Mouse (Mus musculus) forebrain, embryonic 11.5 days (tissue): ENCODE data around the gene Wdsub1. TPM values are rescaled to one million over a fixed set of nuclear protein-coding genes. Genes with fewer than 3 reads are reported as not detected.

ENCODE experiments used
- ATAC-seq: fragments of 200-750 bp; cut with Nextera tagmentation; replicated peaks from 2 replicates; pipeline ENCODE4 v1.8.0; 2017; ENCODE audit warnings: moderate TSS enrichment; ENCODE audit not compliant: low FRiP score
- DNase-seq: peaks from one replicate; pipeline ENCODE4 v3.0.0-alpha.2; 2017; ENCODE audit warnings: low spot score
- H3K27ac ChIP-seq: fragments of 300-500 bp; sonication (generic); 2 replicates; pipeline ENCODE4 v1.5.1; 2014; ENCODE audit warnings: low read depth, low read length
- H3K27me3 ChIP-seq: fragments of 300-500 bp; sonication (generic); 2 replicates; pipeline ENCODE4 v1.6.1; 2014; ENCODE audit warnings: mild to moderate bottlenecking, low read length, mixed read lengths; ENCODE audit not compliant: control insufficient read depth, insufficient read depth
- H3K36me3 ChIP-seq: fragments of 300-500 bp; sonication (generic); 2 replicates; pipeline ENCODE4 v1.6.1; 2014; ENCODE audit warnings: mild to moderate bottlenecking, low read length, moderate library complexity, mixed read lengths; ENCODE audit not compliant: control insufficient read depth, insufficient read depth
- H3K4me1 ChIP-seq: fragments of 300-500 bp; sonication (generic); replicated peaks from 2 replicates; pipeline ENCODE4 v1.6.1; 2014; ENCODE audit warnings: low read length, mixed read lengths; ENCODE audit not compliant: control insufficient read depth, insufficient read depth
- H3K4me2 ChIP-seq: fragments of 300-500 bp; sonication (generic); 2 replicates; pipeline ENCODE4 v1.6.1; 2014; ENCODE audit warnings: low read depth, mild to moderate bottlenecking, low read length, moderate library complexity, mixed read lengths; ENCODE audit not compliant: severe bottlenecking
- H3K4me3 ChIP-seq: fragments of 300-500 bp; sonication (generic); 2 replicates; pipeline ENCODE4 v1.5.1; 2014; ENCODE audit warnings: low read depth, low read length
- H3K9ac ChIP-seq: fragments of 300-500 bp; sonication (generic); 2 replicates; pipeline ENCODE4 v1.6.1; 2014; ENCODE audit warnings: low read length
- H3K9me3 ChIP-seq: fragments of 300-500 bp; sonication (generic); 2 replicates; pipeline ENCODE4 v1.6.1; 2016; ENCODE audit warnings: low read length, mixed read lengths; ENCODE audit not compliant: control insufficient read depth
- WGBS: fragments of 180-500 bp; shearing (Covaris S2); extraction: QIAGEN DNeasy Blood & Tissue Kit; methylation state at CpG from one replicate; pipeline ENCODE4 v1.1.7; 2014; 5-methylcytosine and 5-hydroxymethylcytosine counted together
- polyA plus RNA-seq: library from polyadenylated mRNA; unstranded; fragments of >200 nt; fragmentation: Nextera tagmentation; extraction: Ambion mirVana; gene quantifications from 2 replicates; pipeline ENCODE4 v1.2.1, GENCODE M21; 2014

The Wdsub1 gene
- polyA plus RNA-seq, 1 experiment from 2014 or later = 19.9 TPM

DNA sequence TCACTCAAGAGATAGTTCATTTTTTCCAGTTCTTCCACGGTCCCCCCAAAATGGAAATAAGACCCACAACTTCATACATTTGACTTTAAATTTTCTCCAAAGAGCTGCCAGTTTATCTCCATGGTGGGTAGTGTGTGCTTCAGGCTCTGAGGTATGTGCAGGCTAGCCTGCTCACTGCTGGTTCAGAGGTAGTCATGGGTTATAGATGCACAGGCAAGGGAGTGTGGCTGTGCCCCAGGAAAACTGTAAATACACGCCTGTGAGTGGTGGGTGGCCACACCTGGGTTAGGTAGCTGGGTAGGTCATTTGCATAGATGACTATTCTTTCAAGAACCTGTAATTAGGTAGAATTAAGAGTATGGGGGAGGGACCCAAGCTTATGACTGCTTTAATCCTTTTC lies 42.6 kb downstream of the Wdsub1 start:
- H3K27ac ChIP-seq = no peak overlapping the region
- H3K36me3 ChIP-seq = peaks cover 3% of the 10 kb centered on the region
- WGBS = 74% methylated on average over 2 of the region's 2 CpGs

GRCm38 (mm10) chr2:59838825-59839224 lies 43.6 kb downstream of the Wdsub1 start:
- WGBS = 91% methylated on average over 8 of the region's 8 CpGs
- H3K27ac ChIP-seq = no peak overlapping the region

More for the DNA sequence above, 42.6 kb downstream of the Wdsub1 start:
- no peaks in the 10 kb centered on the region for H3K27me3 ChIP-seq
- DNase-seq = no peak
- no peak overlapping the region for H3K9ac ChIP-seq
- no peak; the same call in 1 of the 2 replicates for ATAC-seq
- no peak overlapping the region for H3K4me2 ChIP-seq
- no peak overlapping the region for H3K4me3 ChIP-seq
- H3K9me3 ChIP-seq = no peaks in the 10 kb centered on the region
- no peaks in the 10 kb centered on the region for H3K4me1 ChIP-seq

GRCm38 (mm10) chr2:59831831-59832230 lies 50.6 kb downstream of the Wdsub1 start:
- 80% methylated on average over 7 of the region's 7 CpGs for WGBS
- no peak for ATAC-seq
- Histone ChIP-seq H3K36me3 (peaks cover under 1% of the 10 kb centered on the region), H3K4me2 (no peak overlapping the region), H3K27me3 (no peaks in the 10 kb centered on the region), H3K9me3 (no peaks in the 10 kb centered on the region), H3K27ac (no peak overlapping the region), H3K4me3 (no peak overlapping the region), H3K9ac (no peak overlapping the region), H3K4me1 (peaks cover 20% of the 10 kb centered on the region)
- no peak for DNase-seq

More at GRCm38 (mm10) chr2:59838825-59839224, 43.6 kb downstream of the Wdsub1 start:
- Histone ChIP-seq H3K9me3 (no peaks in the 10 kb centered on the region), H3K9ac (no peak overlapping the region), H3K4me3 (no peak overlapping the region), H3K4me2 (no peak overlapping the region), H3K4me1 (no peaks in the 10 kb centered on the region), H3K36me3 (peaks cover 3% of the 10 kb centered on the region), H3K27me3 (no peaks in the 10 kb centered on the region)
- ATAC-seq = no peak
- no peak for DNase-seq

- H3K9ac ChIP-seq = no peak overlapping the region
- no peaks in the 10 kb centered on the region; the same call in 1 of the 2 replicates for H3K36me3 ChIP-seq
- no peaks in the 10 kb centered on the region for H3K9me3 ChIP-seq
- WGBS = 90% methylated on average over 5 of the region's 5 CpGs
- no peak overlapping the region for H3K4me3 ChIP-seq
- no peaks in the 10 kb centered on the region for H3K27me3 ChIP-seq
- no peak overlapping the region for H3K4me2 ChIP-seq
- H3K4me1 ChIP-seq = peaks cover 20% of the 10 kb centered on the region
- ATAC-seq (no peak; the same call in 1 of the 2 replicates), DNase-seq (no peak)
- H3K27ac ChIP-seq = no peak overlapping the region
Observed at GRCm38 (mm10) chr2:59830940-59831339, 51.5 kb downstream of the Wdsub1 start.

DNA sequence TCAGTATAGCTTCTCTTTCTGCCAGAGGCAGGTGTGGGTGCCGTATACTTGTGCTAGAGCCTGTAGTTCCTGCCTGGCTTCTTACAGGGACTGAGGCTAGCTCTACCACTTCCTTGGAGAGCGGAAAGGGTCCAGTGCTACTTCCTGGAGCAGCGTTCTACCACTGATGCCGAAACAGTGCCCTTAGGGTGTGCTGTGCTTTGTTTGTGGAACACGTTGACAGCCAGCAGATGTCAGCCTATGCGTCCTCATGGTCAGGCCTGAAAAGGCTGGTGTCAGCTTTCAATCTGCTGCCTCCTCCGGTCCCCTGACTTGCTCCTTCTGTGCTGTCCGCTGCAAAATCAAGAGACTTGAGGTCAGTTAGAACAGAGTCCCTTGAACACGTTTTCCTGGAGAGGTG lies 52.2 kb downstream of the Wdsub1 start:
- Histone ChIP-seq H3K27ac (no peak overlapping the region), H3K36me3 (no peaks in the 10 kb centered on the region), H3K9me3 (no peaks in the 10 kb centered on the region), H3K9ac (no peak overlapping the region), H3K4me1 (peaks cover 20% of the 10 kb centered on the region), H3K27me3 (no peaks in the 10 kb centered on the region), H3K4me2 (no peak overlapping the region), H3K4me3 (no peak overlapping the region)
- WGBS = 19% methylated on average over 9 of the region's 9 CpGs
- ATAC-seq = peak; percentile 50
- peak; percentile 73 for DNase-seq

- WGBS = 80% methylated on average over 7 of the region's 7 CpGs
Observed at GRCm38 (mm10) chr2:59829718-59830117, 52.7 kb downstream of the Wdsub1 start.

GRCm38 (mm10) chr2:59828777-59829508 lies 53.4 kb downstream of the Wdsub1 start:
- Histone ChIP-seq H3K9me3 (no peaks in the 10 kb centered on the region), H3K4me3 (no peak overlapping the region), H3K27me3 (no peaks in the 10 kb centered on the region), H3K4me1 (peaks cover 20% of the 10 kb centered on the region), H3K4me2 (no peak overlapping the region), H3K27ac (0 out of 2 replicates have a peak overlapping the region, but pooled peaks have one; percentile 1), H3K9ac (no peak overlapping the region), H3K36me3 (no peaks in the 10 kb centered on the region)
- peak; percentile 66 for DNase-seq
- WGBS = 26% methylated on average over 14 of the region's 14 CpGs
- peak; percentile 47 for ATAC-seq

More at GRCm38 (mm10) chr2:59829718-59830117, 52.7 kb downstream of the Wdsub1 start:
- no peaks in the 10 kb centered on the region for H3K36me3 ChIP-seq
- no peaks in the 10 kb centered on the region for H3K27me3 ChIP-seq
- no peak overlapping the region for H3K27ac ChIP-seq
- H3K9me3 ChIP-seq = no peaks in the 10 kb centered on the region
- H3K9ac ChIP-seq = no peak overlapping the region
- no peak overlapping the region for H3K4me2 ChIP-seq
- ATAC-seq (peak; percentile 51), DNase-seq (no peak)
- no peak overlapping the region for H3K4me3 ChIP-seq
- H3K4me1 ChIP-seq = peaks cover 20% of the 10 kb centered on the region

- 64% methylated on average over 11 of the region's 11 CpGs for WGBS
- 0 out of 2 replicates have a peak overlapping the region, but pooled peaks have one; percentile 1 for H3K27ac ChIP-seq
- ATAC-seq (no peak), DNase-seq (no peak)
- no peak overlapping the region for H3K4me3 ChIP-seq
- H3K4me2 ChIP-seq = no peak overlapping the region
- no peak overlapping the region for H3K9ac ChIP-seq
- H3K9me3 ChIP-seq = no peaks in the 10 kb centered on the region
- no peaks in the 10 kb centered on the region for H3K36me3 ChIP-seq
- no peaks in the 10 kb centered on the region for H3K27me3 ChIP-seq
- H3K4me1 ChIP-seq = peaks cover 20% of the 10 kb centered on the region
Observed at GRCm38 (mm10) chr2:59828103-59828655, 54.2 kb downstream of the Wdsub1 start.
